1 mouse cellular context compared by ENCODE assay signal in genomic region chr17:57038978-57039377, GRCm38 (mm10).
A peak's percentile ranks its signal among the peaks of the same experiment; 100 is the strongest.
TF ChIP-seq lines count a peak whose summit lies in the region.

No protein-coding gene starts in this region.

TF ChIP-seq in MEL, 35 proteins besides CTCF, POLR2A, EP300 and RAD21:
- TF ChIP-seq SIN3A (IDR thresholded peaks at IDR 0.05; ENCODE audit: low read length) (peak; percentile 37; the same call in 1 of the 2 replicates), MAX (IDR thresholded peaks at IDR 0.05; ENCODE audit: low read length) (no peak), BHLHE40 (IDR thresholded peaks at IDR 0.05; ENCODE audit: borderline replicate concordance, low read depth, low read length) (0 out of 2 replicates have a peak, but pooled peaks have one; percentile 25), HCFC1 (IDR thresholded peaks at IDR 0.05; ENCODE audit: low read depth, low read length) (0 out of 2 replicates have a peak, but pooled peaks have one; percentile 35), ZMIZ1 (IDR thresholded peaks at IDR 0.05; ENCODE audit: low read depth, low read length) (no peak), MXI1 (IDR thresholded peaks at IDR 0.05; ENCODE audit: low read depth, low read length) (no peak), POLR2AphosphoS2 (IDR thresholded peaks at IDR 0.05; ENCODE audit: low read length) (no peak), GATA1 (IDR thresholded peaks at IDR 0.05; ENCODE audit: low read depth, low read length) (no peak), TCF12 (IDR thresholded peaks at IDR 0.05; ENCODE audit: low read depth, low read length) (no peak), SMC3 (IDR thresholded peaks at IDR 0.05; ENCODE audit: low read depth, low read length) (peak; percentile 64), MAZ (IDR thresholded peaks at IDR 0.05; ENCODE audit: low read depth, low read length) (no peak), POLR2AphosphoS5 (IDR thresholded peaks at IDR 0.05; ENCODE audit: borderline replicate concordance, low read depth, low read length) (no peak), USF2 (IDR thresholded peaks at IDR 0.05; ENCODE audit: borderline replicate concordance in 1 of 2, insufficient read depth in 1 of 2, low read depth in 1 of 2, low read length in 2 of 2) (no peak), USF1 (IDR thresholded peaks at IDR 0.05; ENCODE audit: low read depth, low read length) (0 out of 2 replicates have a peak, but pooled peaks have one; percentile 8)
